Mouse (Mus musculus) forebrain, embryonic 14.5 days (tissue): ENCODE measurements at regions not wholly inside any gene's neighbourhood (a gene's known extent, or its start where the extent isn't known, plus 50 kb on each side); places are given as distances from the start of the nearest gene placed in this dataset.
A peak's percentile ranks its signal among the peaks of the same experiment; 100 is the strongest.

Experiments
- ATAC-seq: fragments of 200-750 bp; cut with Nextera tagmentation; 2 replicates; pipeline ENCODE4 v1.8.0; 2017; ENCODE audit warnings: mild to moderate bottlenecking, moderate library complexity
- DNase-seq: peaks from one replicate; pipeline ENCODE4 v3.0.0-alpha.2; 2015; ENCODE audit warnings: low spot score
- H3K27ac ChIP-seq: fragments of 300-500 bp; sonication (generic); 2 replicates; pipeline ENCODE4 v1.5.1; 2014; ENCODE audit warnings: low read depth, mild to moderate bottlenecking, control low read depth, low read length, moderate library complexity
- H3K27me3 ChIP-seq: fragments of 300-500 bp; sonication (generic); replicated peaks from 2 replicates; pipeline ENCODE4 v1.6.1; 2014; ENCODE audit warnings: low read length, control low read depth, mixed read lengths; ENCODE audit not compliant: control insufficient read depth, insufficient read depth
- H3K36me3 ChIP-seq: fragments of 300-500 bp; sonication (generic); 2 replicates; pipeline ENCODE4 v1.6.1; 2014; ENCODE audit warnings: low read length, control low read depth; ENCODE audit not compliant: control insufficient read depth, insufficient read depth
- H3K4me1 ChIP-seq: fragments of 300-500 bp; sonication (generic); 2 replicates; pipeline ENCODE4 v1.6.1; 2014; ENCODE audit warnings: antibody characterized with exemption, low read length, control low read depth; ENCODE audit not compliant: control insufficient read depth, insufficient read depth
- H3K4me2 ChIP-seq: fragments of 300-500 bp; sonication (generic); 2 replicates; pipeline ENCODE4 v1.6.1; 2014; ENCODE audit warnings: mild to moderate bottlenecking, control low read depth, low read length
- H3K4me3 ChIP-seq: fragments of 300-500 bp; sonication (generic); 2 replicates; pipeline ENCODE4 v1.5.1; 2014; ENCODE audit warnings: low read depth, low read length, control low read depth
- H3K9ac ChIP-seq: fragments of 300-500 bp; sonication (generic); 2 replicates; pipeline ENCODE4 v1.6.1; 2014; ENCODE audit warnings: mild to moderate bottlenecking, low read length, control low read depth, moderate library complexity
- H3K9me3 ChIP-seq: fragments of 300-500 bp; sonication (generic); replicated peaks from 2 replicates; pipeline ENCODE4 v1.6.1; 2016; ENCODE audit warnings: low read length, control low read depth, mixed read lengths; ENCODE audit not compliant: control insufficient read depth
- WGBS: fragments of 180-500 bp; shearing (Covaris S2); extraction: QIAGEN DNeasy Blood & Tissue Kit; methylation state at CpG from one replicate; pipeline ENCODE4 v1.1.7; 2014; 5-methylcytosine and 5-hydroxymethylcytosine counted together

- Histone ChIP-seq H3K4me1 (no peaks in the 10 kb centered on the region), H3K27me3 (no peaks in the 10 kb centered on the region), H3K9me3 (no peaks in the 10 kb centered on the region), H3K36me3 (no peaks in the 10 kb centered on the region), H3K4me2 (no peak overlapping the region), H3K9ac (no peak overlapping the region), H3K27ac (no peak overlapping the region), H3K4me3 (no peak overlapping the region)
- ATAC-seq, result no peak
- 81% methylated on average over 1 of the region's 1 CpGs for WGBS
- DNase-seq, result no peak
These were observed 258.4 kb downstream of the Dmrta1 start for GRCm38 (mm10) chr4:89937673-89938072.

GRCm38 (mm10) chr4:89941308-89941707 lies 262.1 kb downstream of the Dmrta1 start:
- DNase-seq (no peak), ATAC-seq (no peak)
- no peak overlapping the region for H3K4me3 ChIP-seq
- no peaks in the 10 kb centered on the region for H3K4me1 ChIP-seq
- H3K36me3 ChIP-seq, result no peaks in the 10 kb centered on the region
- WGBS, result 92% methylated on average over 4 of the region's 4 CpGs
- no peak overlapping the region for H3K4me2 ChIP-seq
- no peaks in the 10 kb centered on the region for H3K9me3 ChIP-seq
- no peak overlapping the region for H3K9ac ChIP-seq
- no peaks in the 10 kb centered on the region for H3K27me3 ChIP-seq
- no peak overlapping the region for H3K27ac ChIP-seq

- no peaks in the 10 kb centered on the region for H3K4me1 ChIP-seq
- no peak overlapping the region for H3K4me3 ChIP-seq
- DNase-seq, result no peak
- H3K36me3 ChIP-seq, result no peaks in the 10 kb centered on the region
- WGBS, result 89% methylated on average over 3 of the region's 3 CpGs
- no peaks in the 10 kb centered on the region for H3K27me3 ChIP-seq
- H3K9ac ChIP-seq, result no peak overlapping the region
- no peak overlapping the region for H3K27ac ChIP-seq
- no peaks in the 10 kb centered on the region for H3K9me3 ChIP-seq
- no peak for ATAC-seq
- H3K4me2 ChIP-seq, result no peak overlapping the region
These were observed 242.5 kb upstream of the Zfp352 start for GRCm38 (mm10) chr4:89976146-89976545.

GRCm38 (mm10) chr4:90003413-90003812 lies 215.2 kb upstream of the Zfp352 start:
- Histone ChIP-seq H3K4me1 (no peaks in the 10 kb centered on the region), H3K4me3 (no peak overlapping the region), H3K27ac (no peak overlapping the region), H3K9ac (no peak overlapping the region), H3K36me3 (no peaks in the 10 kb centered on the region), H3K27me3 (no peaks in the 10 kb centered on the region), H3K9me3 (no peaks in the 10 kb centered on the region), H3K4me2 (no peak overlapping the region)
- DNase-seq (no peak), ATAC-seq (no peak)
- 89% methylated on average over 3 of the region's 3 CpGs for WGBS

- Histone ChIP-seq H3K9me3 (no peaks in the 10 kb centered on the region), H3K36me3 (no peaks in the 10 kb centered on the region), H3K4me1 (no peaks in the 10 kb centered on the region), H3K27ac (no peak overlapping the region), H3K4me3 (no peak overlapping the region), H3K27me3 (no peaks in the 10 kb centered on the region), H3K9ac (no peak overlapping the region), H3K4me2 (no peak overlapping the region)
- DNase-seq (no peak), ATAC-seq (no peak)
- 94% methylated on average over 1 of the region's 1 CpGs for WGBS
These were observed 214.7 kb upstream of the Zfp352 start for GRCm38 (mm10) chr4:90003898-90004297.

- no peaks in the 10 kb centered on the region for H3K4me1 ChIP-seq
- H3K27me3 ChIP-seq, result no peaks in the 10 kb centered on the region
- H3K4me3 ChIP-seq, result no peak overlapping the region
- H3K4me2 ChIP-seq, result no peak overlapping the region
- DNase-seq, result peak; percentile 1
- no peak overlapping the region for H3K9ac ChIP-seq
- no peak for ATAC-seq
- WGBS, result 57% methylated on average over 1 of the region's 1 CpGs
- H3K9me3 ChIP-seq, result no peaks in the 10 kb centered on the region
- H3K27ac ChIP-seq, result no peak overlapping the region
- H3K36me3 ChIP-seq, result no peaks in the 10 kb centered on the region
These were observed 205.9 kb upstream of the Zfp352 start for GRCm38 (mm10) chr4:90012723-90013122.

GRCm38 (mm10) chr4:90014203-90014602 lies 204.4 kb upstream of the Zfp352 start:
- Histone ChIP-seq H3K27me3 (no peaks in the 10 kb centered on the region), H3K9me3 (no peaks in the 10 kb centered on the region), H3K36me3 (no peaks in the 10 kb centered on the region), H3K4me1 (no peaks in the 10 kb centered on the region), H3K9ac (no peak overlapping the region), H3K4me3 (no peak overlapping the region), H3K4me2 (no peak overlapping the region), H3K27ac (no peak overlapping the region)
- peak; percentile 40; the same call in 1 of the 2 replicates for ATAC-seq
- DNase-seq, result peak; percentile 37
